Mouse (Mus musculus) heart, embryonic 16.5 days (tissue): ENCODE results near the gene Fabp1. TPM values are rescaled to one million over a fixed set of nuclear protein-coding genes. Genes with fewer than 3 reads are reported as not detected.

Source experiments
- ATAC-seq: fragments of 200-750 bp; cut with Nextera tagmentation; replicated peaks from 2 replicates; pipeline ENCODE4 v1.8.0; 2017; ENCODE audit warnings: moderate number of reproducible peaks; ENCODE audit not compliant: insufficient read depth, low FRiP score; ENCODE audit errors: extremely low read depth
- H3K27ac ChIP-seq: fragments of 300-500 bp; sonication (generic); 2 replicates; pipeline ENCODE4 v1.5.1; 2014; ENCODE audit warnings: mild to moderate bottlenecking, low read length, control low read depth, moderate library complexity
- H3K27me3 ChIP-seq: fragments of 300-500 bp; sonication (generic); 2 replicates; pipeline ENCODE4 v1.6.1; 2014; ENCODE audit warnings: low read length, mixed read lengths; ENCODE audit not compliant: control insufficient read depth, insufficient read depth
- H3K36me3 ChIP-seq: fragments of 300-500 bp; sonication (generic); 2 replicates; pipeline ENCODE4 v1.6.1; 2014; ENCODE audit not compliant: control insufficient read depth, insufficient read depth
- H3K4me1 ChIP-seq: fragments of 300-500 bp; sonication (generic); 2 replicates; pipeline ENCODE4 v1.6.1; 2014; ENCODE audit warnings: low read length, mixed read lengths; ENCODE audit not compliant: control insufficient read depth, insufficient read depth
- H3K4me2 ChIP-seq: fragments of 300-500 bp; sonication (generic); 2 replicates; pipeline ENCODE4 v1.6.1; 2014; ENCODE audit warnings: low read depth, mild to moderate bottlenecking, control low read depth, low read length
- H3K4me3 ChIP-seq: fragments of 300-500 bp; sonication (generic); 2 replicates; pipeline ENCODE4 v1.5.1; 2014; ENCODE audit warnings: mild to moderate bottlenecking, control low read depth, low read length
- H3K9ac ChIP-seq: fragments of 300-500 bp; sonication (generic); 2 replicates; pipeline ENCODE4 v1.6.1; 2014; ENCODE audit warnings: low read length, control low read depth
- H3K9me3 ChIP-seq: fragments of 300-500 bp; sonication (generic); replicated peaks from 2 replicates; pipeline ENCODE4 v1.6.1; 2016; ENCODE audit warnings: low read length; ENCODE audit not compliant: control insufficient read depth
- WGBS: fragments of 180-500 bp; shearing (Covaris S2); extraction: QIAGEN DNeasy Blood & Tissue Kit; methylation state at CpG from one replicate; pipeline ENCODE4 v1.1.7; 2014; 5-methylcytosine and 5-hydroxymethylcytosine counted together
- polyA plus RNA-seq: library from polyadenylated mRNA; unstranded; fragments of >200 nt; fragmentation: Nextera tagmentation; extraction: Ambion mirVana; gene quantifications from 2 replicates; pipeline ENCODE4 v1.2.1, GENCODE M21; 2015

The Fabp1 gene
- polyA plus RNA-seq, 1 experiment from 2014 or later = 1.8 TPM

DNA sequence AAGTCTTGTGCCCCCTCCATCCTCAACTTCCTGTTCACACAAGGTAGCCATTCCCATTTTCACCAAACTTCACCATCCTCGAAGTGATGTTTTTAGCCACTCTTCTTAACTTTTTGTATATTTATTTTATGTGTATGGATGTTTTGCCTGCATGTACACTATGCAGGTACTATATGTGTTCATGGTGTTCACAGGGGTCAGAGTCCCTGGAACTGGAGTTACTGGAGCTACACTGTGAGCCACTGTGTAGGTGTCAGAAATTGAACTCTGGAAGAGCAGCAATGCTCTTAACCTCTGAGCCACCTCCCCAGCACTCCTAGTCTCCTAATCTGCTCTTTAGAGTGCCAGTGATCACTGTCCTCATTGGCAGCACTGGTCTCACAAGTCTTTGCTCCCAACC lies 48.8 kb downstream of the Fabp1 start:
- no peak overlapping the region for H3K4me2 ChIP-seq
- H3K9me3 ChIP-seq = no peaks in the 10 kb centered on the region; the same call in 1 of the 2 replicates
- H3K27ac ChIP-seq = peak overlapping the region; percentile 82
- ATAC-seq = no peak
- H3K36me3 ChIP-seq = peaks cover 10% of the 10 kb centered on the region
- WGBS = 93% methylated on average over 1 of the region's 1 CpGs
- no peaks in the 10 kb centered on the region for H3K27me3 ChIP-seq
- H3K4me1 ChIP-seq = peaks cover 28% of the 10 kb centered on the region
- peak overlapping the region; percentile 54; the same call in 1 of the 2 replicates for H3K9ac ChIP-seq
- H3K4me3 ChIP-seq = no peak overlapping the region

DNA sequence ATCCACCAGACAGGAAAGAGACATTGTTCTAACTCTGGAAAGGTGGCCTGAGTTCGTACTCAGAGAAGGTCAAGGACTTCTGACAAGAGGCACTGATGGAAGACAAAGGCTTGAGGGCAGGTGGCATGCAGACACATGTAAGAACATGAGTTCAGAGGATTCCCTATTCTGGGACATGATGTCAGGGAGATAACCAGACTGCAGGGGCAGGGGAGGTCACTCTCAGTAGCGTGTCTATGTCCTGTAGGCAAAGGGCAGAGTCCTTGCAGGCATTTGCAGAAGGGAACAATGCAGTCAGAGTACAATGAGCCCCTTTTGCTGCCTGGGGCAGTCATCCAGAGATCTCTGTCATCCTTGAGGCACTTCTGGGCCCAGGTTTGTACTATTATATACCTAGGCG lies 50.0 kb downstream of the Fabp1 start:
- H3K27me3 ChIP-seq = no peaks in the 10 kb centered on the region
- H3K4me3 ChIP-seq = no peak overlapping the region
- peaks cover 7% of the 10 kb centered on the region; the same call in 1 of the 2 replicates for H3K36me3 ChIP-seq
- WGBS = 46% methylated on average over 3 of the region's 3 CpGs
- no peak overlapping the region; the same call in 1 of the 2 replicates for H3K9ac ChIP-seq
- peak overlapping the region; percentile 82 for H3K27ac ChIP-seq
- no peak for ATAC-seq
- no peaks in the 10 kb centered on the region for H3K9me3 ChIP-seq
- no peak overlapping the region for H3K4me2 ChIP-seq
- peaks cover 35% of the 10 kb centered on the region for H3K4me1 ChIP-seq

DNA sequence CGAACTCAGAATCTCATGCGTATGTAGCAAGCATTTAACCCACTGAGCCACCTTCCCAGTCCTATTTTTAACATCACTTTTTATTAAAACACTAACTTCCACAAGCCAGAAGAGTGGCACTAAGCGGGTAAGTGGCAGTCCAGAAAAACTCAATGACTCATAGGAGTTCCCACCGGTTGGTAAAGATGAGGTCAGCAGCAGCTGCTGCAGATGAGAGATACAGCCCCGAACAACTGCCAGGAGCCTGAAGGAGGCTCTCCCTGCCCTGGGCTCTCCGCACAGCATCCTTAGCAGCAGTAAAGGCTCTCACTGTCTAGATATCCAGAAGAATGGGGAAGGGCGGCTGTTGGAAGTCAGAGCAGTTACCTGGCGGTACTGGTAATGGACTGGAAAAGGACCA lies 51.3 kb downstream of the Fabp1 start:
- 50% methylated on average over 8 of the region's 8 CpGs for WGBS
- H3K27ac ChIP-seq = peak overlapping the region; percentile 46; the same call in 1 of the 2 replicates
- H3K4me3 ChIP-seq = no peak overlapping the region
- H3K36me3 ChIP-seq = peaks cover 8% of the 10 kb centered on the region; the same call in 1 of the 2 replicates
- peaks cover 39% of the 10 kb centered on the region for H3K4me1 ChIP-seq
- 0 out of 2 replicates have a peak overlapping the region, but pooled peaks have one; percentile 9 for H3K9ac ChIP-seq
- H3K27me3 ChIP-seq = no peaks in the 10 kb centered on the region
- H3K9me3 ChIP-seq = no peaks in the 10 kb centered on the region
- ATAC-seq = no peak
- no peak overlapping the region for H3K4me2 ChIP-seq

DNA sequence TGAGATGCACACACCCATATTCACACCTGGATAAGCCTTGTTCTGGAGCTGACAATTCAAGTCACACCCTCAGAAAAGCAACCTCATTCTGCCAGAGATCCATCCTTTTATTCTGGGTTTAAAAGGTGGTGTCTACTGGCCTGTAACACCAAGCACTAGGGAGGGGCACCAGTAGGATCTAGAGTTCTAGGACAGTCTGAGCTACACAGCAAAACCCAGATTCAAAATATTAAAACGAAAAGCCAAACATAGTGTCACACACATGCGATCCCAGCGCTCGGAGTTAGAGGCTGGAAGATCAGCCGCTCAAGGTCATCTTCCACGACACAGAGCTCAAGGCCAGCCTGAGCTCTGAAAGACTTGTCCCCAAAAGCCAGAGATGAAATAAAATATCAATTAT lies 54.8 kb downstream of the Fabp1 start:
- Histone ChIP-seq H3K4me3 (no peak overlapping the region), H3K4me2 (peak overlapping the region; percentile 33), H3K36me3 (peaks cover 7% of the 10 kb centered on the region; the same call in 1 of the 2 replicates), H3K9me3 (no peaks in the 10 kb centered on the region), H3K27me3 (no peaks in the 10 kb centered on the region), H3K4me1 (peaks cover 37% of the 10 kb centered on the region), H3K27ac (peak overlapping the region; percentile 26), H3K9ac (peak overlapping the region; percentile 25)
- no peak for ATAC-seq
- 52% methylated on average over 6 of the region's 6 CpGs for WGBS

Other genes with a start within 250 kb of the Fabp1 start
- not detected in 2 replicates for gene Foxi3, start 243.3 kb upstream of the Fabp1 start, polyA plus RNA-seq
- gene Thnsl2, start 55.4 kb upstream of the Fabp1 start, polyA plus RNA-seq = 5.9 and 6.2 TPM in 2 replicates
- gene Krcc1, start 71.8 kb downstream of the Fabp1 start, polyA plus RNA-seq = 61.5 and 69.2 TPM in 2 replicates
- 118 and 136 TPM in 2 replicates for gene Smyd1, start 122.4 kb downstream of the Fabp1 start, polyA plus RNA-seq
- 3.0 and 17.6 TPM in 2 replicates for gene Cd8b1, start 123.0 kb downstream of the Fabp1 start, polyA plus RNA-seq
- gene Cd8a, start 173.6 kb downstream of the Fabp1 start, polyA plus RNA-seq = 1.5 and 12.2 TPM in 2 replicates
- gene Rmnd5a, start 240.8 kb downstream of the Fabp1 start, polyA plus RNA-seq = 11.0 and 14.5 TPM in 2 replicates